Mouse (Mus musculus) forebrain, embryonic 11.5 days (tissue): ENCODE results near the gene BC025920. TPM values are rescaled to one million over a fixed set of nuclear protein-coding genes. Genes with fewer than 3 reads are reported as not detected.

ENCODE experiments used
- ATAC-seq: fragments of 200-750 bp; cut with Nextera tagmentation; replicated peaks from 2 replicates; pipeline ENCODE4 v1.8.0; 2017; ENCODE audit warnings: moderate TSS enrichment; ENCODE audit not compliant: low FRiP score
- DNase-seq: peaks from one replicate; pipeline ENCODE4 v3.0.0-alpha.2; 2017; ENCODE audit warnings: low spot score
- H3K27ac ChIP-seq: fragments of 300-500 bp; sonication (generic); 2 replicates; pipeline ENCODE4 v1.5.1; 2014; ENCODE audit warnings: low read depth, low read length
- H3K27me3 ChIP-seq: fragments of 300-500 bp; sonication (generic); 2 replicates; pipeline ENCODE4 v1.6.1; 2014; ENCODE audit warnings: mild to moderate bottlenecking, low read length, mixed read lengths; ENCODE audit not compliant: control insufficient read depth, insufficient read depth
- H3K36me3 ChIP-seq: fragments of 300-500 bp; sonication (generic); 2 replicates; pipeline ENCODE4 v1.6.1; 2014; ENCODE audit warnings: mild to moderate bottlenecking, low read length, moderate library complexity, mixed read lengths; ENCODE audit not compliant: control insufficient read depth, insufficient read depth
- H3K4me1 ChIP-seq: fragments of 300-500 bp; sonication (generic); replicated peaks from 2 replicates; pipeline ENCODE4 v1.6.1; 2014; ENCODE audit warnings: low read length, mixed read lengths; ENCODE audit not compliant: control insufficient read depth, insufficient read depth
- H3K4me2 ChIP-seq: fragments of 300-500 bp; sonication (generic); 2 replicates; pipeline ENCODE4 v1.6.1; 2014; ENCODE audit warnings: low read depth, mild to moderate bottlenecking, low read length, moderate library complexity, mixed read lengths; ENCODE audit not compliant: severe bottlenecking
- H3K4me3 ChIP-seq: fragments of 300-500 bp; sonication (generic); 2 replicates; pipeline ENCODE4 v1.5.1; 2014; ENCODE audit warnings: low read depth, low read length
- H3K9ac ChIP-seq: fragments of 300-500 bp; sonication (generic); 2 replicates; pipeline ENCODE4 v1.6.1; 2014; ENCODE audit warnings: low read length
- H3K9me3 ChIP-seq: fragments of 300-500 bp; sonication (generic); 2 replicates; pipeline ENCODE4 v1.6.1; 2016; ENCODE audit warnings: low read length, mixed read lengths; ENCODE audit not compliant: control insufficient read depth
- WGBS: fragments of 180-500 bp; shearing (Covaris S2); extraction: QIAGEN DNeasy Blood & Tissue Kit; methylation state at CpG from one replicate; pipeline ENCODE4 v1.1.7; 2014; 5-methylcytosine and 5-hydroxymethylcytosine counted together
- polyA plus RNA-seq: library from polyadenylated mRNA; unstranded; fragments of >200 nt; fragmentation: Nextera tagmentation; extraction: Ambion mirVana; gene quantifications from 2 replicates; pipeline ENCODE4 v1.2.1, GENCODE M21; 2014

The BC025920 gene
- 1.6 and 2.1 TPM in 2 replicates for polyA plus RNA-seq

- Histone ChIP-seq H3K4me2 (peak within 1 kb of the TSS; percentile 57), H3K36me3 (no peaks in the 10 kb centered on the region), H3K9me3 (no peaks in the 10 kb centered on the region), H3K4me1 (0 out of 2 replicates have a peak, but pooled peaks cover 3% of the 10 kb centered on the region), H3K4me3 (peak within 1 kb of the TSS; percentile 38), H3K9ac (peak within 1 kb of the TSS; percentile 51), H3K27ac (peak within 1 kb of the TSS; percentile 70), H3K27me3 (peaks cover 12% of the 10 kb centered on the region)
- peak; percentile 95 for DNase-seq
- ATAC-seq = peak; percentile 87
- under 1% methylated on average over 39 of the region's 39 CpGs for WGBS
Measured at GRCm38 (mm10) chr10:81605974-81606751, at the start of gene BC025920. BC025920 (plus strand) TSS chr10:81606270.

GRCm38 (mm10) chr10:81556282-81556681 is 49.8 kb upstream of the BC025920 start:
- no peaks in the 10 kb centered on the region for H3K36me3 ChIP-seq
- no peaks in the 10 kb centered on the region for H3K27me3 ChIP-seq
- 78% methylated on average over 3 of the region's 3 CpGs for WGBS
- H3K4me1 ChIP-seq = peaks cover 6% of the 10 kb centered on the region
- ATAC-seq = no peak
- H3K4me3 ChIP-seq = no peak overlapping the region
- no peak overlapping the region for H3K4me2 ChIP-seq
- no peak overlapping the region for H3K9ac ChIP-seq
- H3K9me3 ChIP-seq = no peaks in the 10 kb centered on the region
- DNase-seq = no peak
- no peak overlapping the region for H3K27ac ChIP-seq

GRCm38 (mm10) chr10:81557491-81557890 is 48.6 kb upstream of the BC025920 start:
- Histone ChIP-seq H3K27ac (no peak overlapping the region), H3K4me2 (no peak overlapping the region), H3K9ac (no peak overlapping the region), H3K9me3 (no peaks in the 10 kb centered on the region), H3K4me3 (no peak overlapping the region), H3K27me3 (no peaks in the 10 kb centered on the region), H3K36me3 (no peaks in the 10 kb centered on the region), H3K4me1 (peaks cover 10% of the 10 kb centered on the region)
- no peak for ATAC-seq
- 56% methylated on average over 1 of the region's 1 CpGs for WGBS
- no peak for DNase-seq

GRCm38 (mm10) chr10:81559163-81559626 is 46.9 kb upstream of the BC025920 start, which contains the start of gene Aes:
Aes (plus strand) TSS chr10:81559488.
- peak within 1 kb of the TSS; percentile 90 for H3K4me2 ChIP-seq
- no peaks in the 10 kb centered on the region for H3K9me3 ChIP-seq
- peaks cover 17% of the 10 kb centered on the region for H3K4me1 ChIP-seq
- peak within 1 kb of the TSS; percentile 73 for H3K4me3 ChIP-seq
- DNase-seq (peak; percentile 79), ATAC-seq (peak; percentile 64)
- H3K9ac ChIP-seq = peak within 1 kb of the TSS; percentile 96
- H3K27ac ChIP-seq = peak within 1 kb of the TSS; percentile 80
- WGBS = under 1% methylated on average over 22 of the region's 53 CpGs
- H3K27me3 ChIP-seq = 0 out of 2 replicates have a peak, but pooled peaks cover 2% of the 10 kb centered on the region
- H3K36me3 ChIP-seq = no peaks in the 10 kb centered on the region

GRCm38 (mm10) chr10:81559627-81560539 is 46.2 kb upstream of the BC025920 start:
- Histone ChIP-seq H3K9me3 (no peaks in the 10 kb centered on the region), H3K4me3 (peak overlapping the region; percentile 73), H3K4me2 (peak overlapping the region; percentile 90), H3K27me3 (peaks cover 5% of the 10 kb centered on the region), H3K4me1 (peaks cover 22% of the 10 kb centered on the region), H3K9ac (peak overlapping the region; percentile 96), H3K36me3 (no peaks in the 10 kb centered on the region; the same call in 1 of the 2 replicates), H3K27ac (peak overlapping the region; percentile 80)
- DNase-seq (peak; percentile 68), ATAC-seq (peak; percentile 32)
- WGBS = 1% methylated on average over 28 of the region's 36 CpGs

GRCm38 (mm10) chr10:81560719-81561459 is 45.2 kb upstream of the BC025920 start:
- no peak overlapping the region for H3K27ac ChIP-seq
- H3K4me1 ChIP-seq = peaks cover 23% of the 10 kb centered on the region
- H3K4me2 ChIP-seq = peak overlapping the region; percentile 90
- peaks cover 2% of the 10 kb centered on the region; the same call in 1 of the 2 replicates for H3K36me3 ChIP-seq
- H3K4me3 ChIP-seq = peak overlapping the region; percentile 73
- ATAC-seq (no peak), DNase-seq (no peak)
- H3K9me3 ChIP-seq = no peaks in the 10 kb centered on the region
- H3K27me3 ChIP-seq = peaks cover 14% of the 10 kb centered on the region
- WGBS = 32% methylated on average over 16 of the region's 16 CpGs
- peak overlapping the region; percentile 96 for H3K9ac ChIP-seq

- no peaks in the 10 kb centered on the region for H3K9me3 ChIP-seq
- ATAC-seq (no peak), DNase-seq (no peak)
- no peak overlapping the region for H3K27ac ChIP-seq
- peaks cover 23% of the 10 kb centered on the region for H3K4me1 ChIP-seq
- peaks cover 2% of the 10 kb centered on the region; the same call in 1 of the 2 replicates for H3K36me3 ChIP-seq
- no peak overlapping the region; the same call in 1 of the 2 replicates for H3K9ac ChIP-seq
- peaks cover 28% of the 10 kb centered on the region for H3K27me3 ChIP-seq
- WGBS = 77% methylated on average over 6 of the region's 6 CpGs
- no peak overlapping the region for H3K4me3 ChIP-seq
- no peak overlapping the region for H3K4me2 ChIP-seq
Measured at GRCm38 (mm10) chr10:81562411-81562810, 43.7 kb upstream of the BC025920 start.
